Comparison of ENCODE assay signal across 8 mouse cellular contexts in the genomic region with DNA sequence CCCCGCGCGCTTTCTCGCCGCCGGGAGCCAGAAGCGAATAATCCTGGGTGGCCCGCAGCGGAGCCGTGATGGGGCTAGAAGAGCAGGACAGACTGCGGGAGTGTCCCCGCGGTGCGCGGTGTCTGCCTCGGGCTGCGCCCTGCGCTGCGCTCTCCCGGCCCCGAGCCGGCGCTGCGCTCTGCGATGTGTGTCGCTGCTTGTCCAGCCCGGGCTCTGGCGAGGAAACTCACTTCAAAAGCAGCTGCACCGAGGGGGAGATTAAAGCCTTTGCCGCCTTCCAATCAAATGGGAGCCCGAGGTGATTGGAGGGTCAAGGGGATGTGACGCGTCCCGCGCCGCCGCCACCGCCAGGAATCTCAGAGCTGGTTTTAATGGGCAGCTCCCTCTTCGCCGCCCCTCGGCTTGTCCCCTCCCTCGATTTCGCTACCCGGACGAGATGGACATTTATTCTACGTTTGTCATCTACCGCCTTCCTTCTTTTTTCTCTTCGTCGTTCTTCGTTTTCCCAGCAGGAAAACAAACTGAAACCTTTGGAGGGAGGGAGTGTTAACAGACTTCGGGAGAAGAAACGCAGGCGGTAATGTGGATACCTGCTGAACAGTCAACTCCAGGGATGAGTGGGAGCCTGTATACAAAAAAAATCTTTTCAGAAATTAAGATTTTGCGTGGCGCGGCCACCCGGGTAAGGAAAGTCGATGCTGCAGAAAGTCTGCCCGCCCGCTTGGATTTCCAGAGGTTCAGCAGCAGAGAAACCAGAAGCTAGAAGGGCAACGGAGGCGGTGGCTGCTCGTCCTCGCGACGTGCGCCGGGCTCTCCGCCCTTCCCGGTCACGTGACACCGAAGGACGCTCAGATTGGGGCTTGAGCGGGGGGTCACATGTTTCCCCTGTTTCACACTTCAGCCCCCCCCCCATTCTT. TPM values are rescaled to one million over a fixed set of nuclear protein-coding genes. Genes with fewer than 3 reads are reported as not detected.
A peak's percentile ranks its signal among the peaks of the same experiment; 100 is the strongest.
DNase-seq lines count a peak whose midpoint lies in the region; ATAC-seq lines count a peak whose summit lies in the region.

No protein-coding gene starts in this region.

- intact Hi-C loops in left cerebral cortex, postnatal 14 days (cut with DNase I): loop anchor here (2.0 to 10.0 kb wide), 5 partner anchors 454 to 1417 kb away; no protein-coding TSS in a partner anchor

- peak overlapping the region; percentile 58 for H3K4me3 ChIP-seq in intestine, embryonic 14.5 days (ENCODE audit: low read depth, low read length)

- H3K9ac ChIP-seq in intestine, embryonic 14.5 days (ENCODE audit: low read length): peak overlapping the region; percentile 98

- peak; percentile 52 for ATAC-seq in common myeloid progenitor, adult 5-6 weeks (replicated peaks; ENCODE audit: low read depth, poor library complexity, severe bottlenecking)
- peak; percentile 73 for ATAC-seq in intestine, embryonic 14.5 days (replicated peaks; ENCODE audit: low FRiP score, low TSS enrichment, low read depth)
- ATAC-seq in erythroid progenitor cell, adult 5-6 weeks (replicated peaks; ENCODE audit: low FRiP score, poor library complexity, severe bottlenecking): no peak

- H3K27ac ChIP-seq in intestine, embryonic 14.5 days (ENCODE audit: low read depth): peak overlapping the region; percentile 100

- H3K4me2 ChIP-seq in intestine, embryonic 14.5 days (ENCODE audit: low read length): peak overlapping the region; percentile 71

- H3K9me3 ChIP-seq in intestine, embryonic 14.5 days (ENCODE audit: control insufficient read depth, low read length): no peaks in the 10 kb centered on the region

- peak; percentile 88 for DNase-seq in adipocyte (ENCODE audit: low spot score)
- peak; percentile 91 for DNase-seq in gastrocnemius, postnatal 10 days
- peak; percentile 96 for DNase-seq in intestine, embryonic 14.5 days (ENCODE audit: low spot score)
- DNase-seq in left cerebral cortex, postnatal 14 days (ENCODE audit: low spot score in 2 of 2): peak; percentile 89 to 92
- DNase-seq in mesoderm, embryonic 11.5 days (ENCODE audit: low read depth, low spot score): peak; percentile 98
- DNase-seq in right cerebral cortex, postnatal 25 days: peak; percentile 85

- peaks cover 18% of the 10 kb centered on the region for H3K36me3 ChIP-seq in intestine, embryonic 14.5 days (ENCODE audit: control insufficient read depth, insufficient read depth, low read length)

- WGBS in intestine, embryonic 14.5 days: under 1% methylated on average over 74 of the region's 74 CpGs

- H3K27me3 ChIP-seq in intestine, embryonic 14.5 days (replicated peaks; ENCODE audit: control insufficient read depth, insufficient read depth, low read length): no peaks in the 10 kb centered on the region

- peaks cover 13% of the 10 kb centered on the region for H3K4me1 ChIP-seq in intestine, embryonic 14.5 days (replicated peaks; ENCODE audit: control insufficient read depth, insufficient read depth, low read length)

RNA-seq across cellular contexts. Expression of gene Zfp503, which starts 1.5 kb away (rescaled TPM):
- total RNA-seq in common myeloid progenitor, adult 5-6 weeks (2017): under 0.01 and 0.29 TPM in 2 replicates
- 1 to 10 TPM; 7.3 to 8.0 TPM for total RNA-seq in gastrocnemius, postnatal 10 days (2021)
- polyA plus RNA-seq in intestine, embryonic 14.5 days (2014; fragmentation: Nextera tagmentation; extraction: Ambion mirVana): 11.4 and 12.7 TPM in 2 replicates
- total RNA-seq in left cerebral cortex, postnatal 14 days (2021): 1 to 10 TPM; 1.7 to 3.6 TPM
- not detected in 2 replicates for total RNA-seq in erythroid progenitor cell, adult 5-6 weeks (2015; ENCODE audit: low replicate concordance)
- total RNA-seq in erythroid progenitor cell, adult 5-6 weeks (2017; ENCODE audit: low replicate concordance): not detected in 2 replicates

RNA-seq across cellular contexts. Expression of gene Lrmda, which starts 31.6 kb away (rescaled TPM):
- total RNA-seq in common myeloid progenitor, adult 5-6 weeks (2017): 13.2 and 16.1 TPM in 2 replicates
- total RNA-seq in gastrocnemius, postnatal 10 days (2021): 1 to 10 TPM; 1.2 to 1.9 TPM
- 0.63 and 0.70 TPM in 2 replicates for polyA plus RNA-seq in intestine, embryonic 14.5 days (2014; fragmentation: Nextera tagmentation; extraction: Ambion mirVana)
- under 1 TPM; 0.66 to 0.97 TPM for total RNA-seq in left cerebral cortex, postnatal 14 days (2021)
- total RNA-seq in erythroid progenitor cell, adult 5-6 weeks (2015; ENCODE audit: low replicate concordance): 12.2 TPM in 1 of 2 replicates, not detected in the other
- total RNA-seq in erythroid progenitor cell, adult 5-6 weeks (2017; ENCODE audit: low replicate concordance): not detected in 2 replicates
